Mouse (Mus musculus) liver, adult 2 months (tissue): Measurements from ENCODE around the gene Pigyl. TPM values are rescaled to one million over a fixed set of nuclear protein-coding genes. Genes with fewer than 3 reads are reported as not detected.

Source experiments
- DNase-seq: peaks from one replicate; pipeline ENCODE4 v3.0.0-alpha.2; 2011; ENCODE audit warnings: low read depth, low spot score; ENCODE audit errors: extremely low read depth
- H3K27ac ChIP-seq: fragments of 200-500 bp; replicated peaks from 2 replicates; pipeline ENCODE4 v1.5.1; 2012; ENCODE audit warnings: low read depth, mild to moderate bottlenecking, control low read depth, inconsistent platforms, low read length; ENCODE audit not compliant: insufficient read depth
- H3K27me3 ChIP-seq: fragments of 200-500 bp; 2 replicates; pipeline ENCODE4 v1.6.1; 2012; ENCODE audit warnings: mild to moderate bottlenecking, moderate library complexity, low read length, inconsistent platforms; ENCODE audit not compliant: control insufficient read depth, insufficient read depth
- H3K36me3 ChIP-seq: fragments of 200-500 bp; 2 replicates; pipeline ENCODE4 v1.6.1; 2012; ENCODE audit warnings: low read length, inconsistent platforms; ENCODE audit not compliant: control insufficient read depth, insufficient read depth
- H3K4me1 ChIP-seq: fragments of 200-500 bp; 2 replicates; pipeline ENCODE4 v1.6.1; 2011; ENCODE audit warnings: low read length; ENCODE audit not compliant: control insufficient read depth, insufficient read depth
- H3K4me3 ChIP-seq: fragments of 200-500 bp; 2 replicates; pipeline ENCODE4 v1.5.1; 2011; ENCODE audit warnings: low read depth, mild to moderate bottlenecking, control low read depth, low read length, moderate library complexity; ENCODE audit not compliant: insufficient read depth
- H3K79me2 ChIP-seq: fragments of 200-500 bp; 2 replicates; pipeline ENCODE4 v1.6.1; 2012; ENCODE audit warnings: inconsistent platforms, mild to moderate bottlenecking, low read length, moderate library complexity; ENCODE audit not compliant: control insufficient read depth, insufficient read depth
- H3K9ac ChIP-seq: fragments of 200-500 bp; 2 replicates; pipeline ENCODE4 v1.6.1; 2012; ENCODE audit warnings: low read depth, mild to moderate bottlenecking, control low read depth, inconsistent platforms, low read length
- CTCF ChIP-seq: fragments of 200-500 bp; IDR thresholded peaks from 2 replicates; pipeline ENCODE4 v1.5.1; 2011; ENCODE audit warnings: low read depth, low read length, control low read depth
- POLR2A ChIP-seq: fragments of 200-500 bp; IDR thresholded peaks from 2 replicates; pipeline ENCODE4 v1.6.1; 2011; ENCODE audit warnings: low read length, control low read depth; ENCODE audit not compliant: insufficient read depth; ENCODE audit errors: extremely low read depth
- WGBS: fragments of 180-500 bp; shearing (Covaris S2); methylation state at CpG from one replicate; pipeline ENCODE4 v1.1.7; 2018; 5-methylcytosine and 5-hydroxymethylcytosine counted together
- polyA plus RNA-seq: library from polyadenylated mRNA; depleted of rRNA; stranded (reverse); fragments of >200 nt; gene quantifications from 2 replicates; pipeline ENCODE4 v1.2.3, GENCODE M21; 2012; rRNA removed
- total RNA-seq: library from RNA; depleted of rRNA; stranded (reverse); fragments of >200 nt; gene quantifications from 2 replicates; pipeline ENCODE4 v1.2.3, GENCODE M21; 2014; rRNA removed

Pigyl gene
- total and polyA plus RNA-seq, 2 experiments = 21.6 to 45.8 TPM

DNA sequence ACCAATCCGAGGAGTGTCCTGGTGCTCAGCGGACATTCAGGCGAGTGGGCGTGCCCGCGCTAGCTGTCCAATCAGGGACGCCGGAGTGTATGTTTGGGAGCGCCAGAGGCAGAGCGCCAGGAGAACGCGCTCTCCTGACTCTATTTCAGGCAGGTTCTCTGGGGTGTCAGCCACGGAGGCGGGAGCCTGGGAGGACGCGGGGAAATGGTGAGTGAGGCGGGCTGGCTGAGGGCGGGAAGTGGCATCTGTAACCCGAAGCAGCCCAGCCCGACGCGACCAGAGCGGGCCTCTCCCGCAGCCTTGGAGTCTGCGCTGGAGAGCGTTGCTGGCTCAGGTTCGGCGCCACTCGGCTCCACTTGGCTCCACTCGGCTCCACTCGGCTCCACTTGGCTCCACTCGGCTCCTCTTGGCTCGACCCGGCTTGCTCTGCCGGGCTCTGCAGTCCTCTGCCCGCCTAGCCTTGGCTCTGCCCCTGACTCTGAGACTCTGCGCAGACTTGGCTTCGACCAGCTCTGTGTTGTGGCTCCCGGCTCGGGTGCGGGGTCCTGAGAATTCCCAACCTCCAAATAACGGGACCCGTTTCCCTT, 31.5 kb downstream of the Pigyl start, which contains the start of gene Zfp872:
Gene Zfp872, plus strand, starts transcription at position 66 of the 587 bp plus-strand sequence.
- peak; percentile 70 for DNase-seq

DNA sequence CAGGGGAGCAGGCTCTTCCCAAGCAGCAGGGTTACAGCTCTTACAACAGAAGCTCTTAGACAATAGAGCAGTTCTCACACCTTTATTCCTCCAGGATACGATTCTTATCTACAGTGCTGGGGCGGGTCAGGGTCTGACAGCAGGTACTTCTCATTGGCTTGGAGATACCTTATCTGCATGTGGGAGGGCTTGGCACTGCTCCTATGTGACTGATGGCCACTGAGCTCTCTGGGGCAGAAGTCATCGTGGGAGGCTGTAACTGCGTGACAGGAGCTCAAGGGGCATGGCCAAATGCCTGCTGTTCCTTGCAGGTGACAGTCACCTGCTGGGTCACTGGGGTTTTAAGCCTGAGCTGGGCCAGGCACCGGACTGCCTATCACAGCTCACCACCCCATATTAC, 39.8 kb downstream of the Pigyl start:
- peak; percentile 96 for DNase-seq
- Histone ChIP-seq H3K27ac (no peak overlapping the region), H3K9ac (no peak overlapping the region), H3K27me3 (no peaks in the 10 kb centered on the region), H3K36me3 (no peaks in the 10 kb centered on the region), H3K4me3 (no peak overlapping the region), H3K4me1 (no peaks in the 10 kb centered on the region), H3K79me2 (no peaks in the 10 kb centered on the region)
- no peak for TF ChIP-seq CTCF
- no peak for TF ChIP-seq POLR2A
- whole genome bisulfite sequencing = 20% methylated on average over 5 of the region's 5 CpGs

More for the DNA sequence above, 31.5 kb downstream of the Pigyl start, which contains the start of gene Zfp872:
- Histone ChIP-seq H3K4me1 (no peaks in the 10 kb centered on the region), H3K79me2 (no peaks in the 10 kb centered on the region), H3K27me3 (no peaks in the 10 kb centered on the region), H3K27ac (no peak within 1 kb of the TSS), H3K36me3 (no peaks in the 10 kb centered on the region), H3K4me3 (peak within 1 kb of the TSS; percentile 51; the same call in 1 of the 2 replicates), H3K9ac (peak within 1 kb of the TSS; percentile 34)
- WGBS = 10% methylated on average over 43 of the region's 43 CpGs
- TF ChIP-seq POLR2A (no peak), CTCF (no peak)

Other genes with a start within 250 kb of the Pigyl start
- gene Rab3d, start 238.7 kb upstream of the Pigyl start, total RNA-seq = 5.5 and 5.6 TPM in 2 replicates
- gene Rab3d, start 238.7 kb upstream of the Pigyl start, polyA plus RNA-seq = 8.0 and 16.6 TPM in 2 replicates
- 7.6 and 7.9 TPM in 2 replicates for gene Ccdc159, start 229.4 kb upstream of the Pigyl start, total RNA-seq
- gene Ccdc159, start 229.4 kb upstream of the Pigyl start, polyA plus RNA-seq = 6.7 and 11.6 TPM in 2 replicates
- gene Tmem205, start 229.3 kb upstream of the Pigyl start, total RNA-seq = 841 and 970 TPM in 2 replicates
- 1,676 and 1,979 TPM in 2 replicates for gene Tmem205, start 229.3 kb upstream of the Pigyl start, polyA plus RNA-seq
- gene Plppr2, start 219.8 kb upstream of the Pigyl start, total RNA-seq = 0.67 and 0.74 TPM in 2 replicates
- gene Plppr2, start 219.8 kb upstream of the Pigyl start, polyA plus RNA-seq = 9.4 and 14.6 TPM in 2 replicates
- 4.1 and 5.3 TPM in 2 replicates for gene Swsap1, start 201.1 kb upstream of the Pigyl start, total RNA-seq
- gene Swsap1, start 201.1 kb upstream of the Pigyl start, polyA plus RNA-seq = 4.7 and 5.2 TPM in 2 replicates
- 0.74 and 1.8 TPM in 2 replicates for gene Epor, start 193.3 kb upstream of the Pigyl start, total RNA-seq
- 4.8 and 5.0 TPM in 2 replicates for gene Epor, start 193.3 kb upstream of the Pigyl start, polyA plus RNA-seq
- 5.0 and 5.9 TPM in 2 replicates for gene Rgl3, start 167.4 kb upstream of the Pigyl start, total RNA-seq
- 41.8 and 44.2 TPM in 2 replicates for gene Rgl3, start 167.4 kb upstream of the Pigyl start, polyA plus RNA-seq
- gene Ccdc151, start 154.2 kb upstream of the Pigyl start, total RNA-seq = 0.34 and 0.46 TPM in 2 replicates
- gene Ccdc151, start 154.2 kb upstream of the Pigyl start, polyA plus RNA-seq = 0.59 and 0.76 TPM in 2 replicates
- 60.0 and 63.6 TPM in 2 replicates for gene Prkcsh, start 154.0 kb upstream of the Pigyl start, total RNA-seq
- 95.5 and 99.3 TPM in 2 replicates for gene Prkcsh, start 154.0 kb upstream of the Pigyl start, polyA plus RNA-seq
- gene Elavl3, start 104.8 kb upstream of the Pigyl start, total RNA-seq = not detected in 2 replicates
- gene Elavl3, start 104.8 kb upstream of the Pigyl start, polyA plus RNA-seq = not detected in 2 replicates
- not detected in 2 replicates for gene Gm49318, start 85.6 kb upstream of the Pigyl start, total RNA-seq
- gene Gm49318, start 85.6 kb upstream of the Pigyl start, polyA plus RNA-seq = not detected in 2 replicates
- gene Zfp653, start 85.5 kb upstream of the Pigyl start, total RNA-seq = 2.9 and 3.6 TPM in 2 replicates
- 6.9 and 13.0 TPM in 2 replicates for gene Zfp653, start 85.5 kb upstream of the Pigyl start, polyA plus RNA-seq
- gene Ecsit, start 71.4 kb upstream of the Pigyl start, total RNA-seq = 34.1 and 39.1 TPM in 2 replicates
- gene Ecsit, start 71.4 kb upstream of the Pigyl start, polyA plus RNA-seq = 63.9 and 69.2 TPM in 2 replicates
- gene Cnn1, start 57.6 kb upstream of the Pigyl start, total RNA-seq = 0.28 and 1.0 TPM in 2 replicates
- 0.22 and 0.36 TPM in 2 replicates for gene Cnn1, start 57.6 kb upstream of the Pigyl start, polyA plus RNA-seq
- 46.2 and 56.8 TPM in 2 replicates for gene Elof1, start 39.7 kb upstream of the Pigyl start, total RNA-seq
- gene Elof1, start 39.7 kb upstream of the Pigyl start, polyA plus RNA-seq = 106 and 108 TPM in 2 replicates
- gene Acp5, start 21.1 kb upstream of the Pigyl start, total RNA-seq = 93.6 and 123 TPM in 2 replicates
- 200 and 211 TPM in 2 replicates for gene Acp5, start 21.1 kb upstream of the Pigyl start, polyA plus RNA-seq
- 0.09 and 0.20 TPM in 2 replicates for gene Zfp872, start 31.2 kb downstream of the Pigyl start, total RNA-seq
- 0.07 TPM in 1 of 2 replicates, not detected in the other for gene Zfp872, start 31.2 kb downstream of the Pigyl start, polyA plus RNA-seq
- gene Zfp809, start 68.9 kb downstream of the Pigyl start, total RNA-seq = 15.8 and 18.6 TPM in 2 replicates
- gene Zfp809, start 68.9 kb downstream of the Pigyl start, polyA plus RNA-seq = 12.8 and 15.5 TPM in 2 replicates
- 0.09 and 0.13 TPM in 2 replicates for gene Zfp599, start 103.0 kb downstream of the Pigyl start, total RNA-seq
- not detected in 2 replicates for gene Zfp599, start 103.0 kb downstream of the Pigyl start, polyA plus RNA-seq
- gene Zfp810, start 150.8 kb downstream of the Pigyl start, total RNA-seq = 4.6 and 4.7 TPM in 2 replicates
- 1.7 and 2.0 TPM in 2 replicates for gene Zfp810, start 150.8 kb downstream of the Pigyl start, polyA plus RNA-seq
- 1.1 and 1.2 TPM in 2 replicates for gene Anln, start 232.3 kb downstream of the Pigyl start, total RNA-seq
- 0.07 and 0.23 TPM in 2 replicates for gene Anln, start 232.3 kb downstream of the Pigyl start, polyA plus RNA-seq